Mouse (Mus musculus) hindbrain, embryonic 15.5 days (tissue): ENCODE results near the gene Pank1. TPM values are rescaled to one million over a fixed set of nuclear protein-coding genes. Genes with fewer than 3 reads are reported as not detected.

Source experiments
- ATAC-seq: fragments of 200-750 bp; cut with Nextera tagmentation; 2 replicates; pipeline ENCODE4 v1.8.0; 2017; ENCODE audit warnings: low read depth, moderate number of reproducible peaks, moderate TSS enrichment; ENCODE audit not compliant: low FRiP score
- H3K27ac ChIP-seq: fragments of 300-500 bp; sonication (generic); replicated peaks from 2 replicates; pipeline ENCODE4 v1.5.1; 2015; ENCODE audit warnings: mild to moderate bottlenecking, inconsistent platforms
- H3K27me3 ChIP-seq: fragments of 300-500 bp; sonication (generic); 2 replicates; pipeline ENCODE4 v1.6.1; 2015; ENCODE audit warnings: control low read depth, inconsistent platforms
- H3K36me3 ChIP-seq: fragments of 300-500 bp; sonication (generic); 2 replicates; pipeline ENCODE4 v1.6.1; 2015; ENCODE audit warnings: control low read depth, inconsistent platforms
- H3K4me1 ChIP-seq: fragments of 300-500 bp; sonication (generic); replicated peaks from 2 replicates; pipeline ENCODE4 v1.6.1; 2015; ENCODE audit warnings: control low read depth, inconsistent platforms
- H3K4me2 ChIP-seq: fragments of 300-500 bp; sonication (generic); 2 replicates; pipeline ENCODE4 v1.6.1; 2015; ENCODE audit warnings: moderate library complexity, mild to moderate bottlenecking, inconsistent platforms
- H3K4me3 ChIP-seq: fragments of 300-500 bp; sonication (generic); 2 replicates; pipeline ENCODE4 v1.5.1; 2015; ENCODE audit warnings: mild to moderate bottlenecking, inconsistent platforms
- H3K9ac ChIP-seq: fragments of 300-500 bp; sonication (generic); 2 replicates; pipeline ENCODE4 v1.6.1; 2015; ENCODE audit warnings: inconsistent platforms
- H3K9me3 ChIP-seq: fragments of 300-500 bp; sonication (generic); 2 replicates; pipeline ENCODE4 v1.6.1; 2016; ENCODE audit warnings: control low read depth, inconsistent platforms
- WGBS: fragments of 180-500 bp; shearing (Covaris S2); methylation state at CpG from one replicate; pipeline ENCODE4 v1.1.7; 2015; 5-methylcytosine and 5-hydroxymethylcytosine counted together
- polyA plus RNA-seq: library from polyadenylated mRNA; unstranded; fragments of >200 nt; fragmentation: Nextera tagmentation; extraction: Ambion mirVana; gene quantifications from 2 replicates; pipeline ENCODE4 v1.2.1, GENCODE M21; 2015

Pank1 gene
- polyA plus RNA-seq, 1 experiment from 2014 or later, result 10.3 TPM

DNA sequence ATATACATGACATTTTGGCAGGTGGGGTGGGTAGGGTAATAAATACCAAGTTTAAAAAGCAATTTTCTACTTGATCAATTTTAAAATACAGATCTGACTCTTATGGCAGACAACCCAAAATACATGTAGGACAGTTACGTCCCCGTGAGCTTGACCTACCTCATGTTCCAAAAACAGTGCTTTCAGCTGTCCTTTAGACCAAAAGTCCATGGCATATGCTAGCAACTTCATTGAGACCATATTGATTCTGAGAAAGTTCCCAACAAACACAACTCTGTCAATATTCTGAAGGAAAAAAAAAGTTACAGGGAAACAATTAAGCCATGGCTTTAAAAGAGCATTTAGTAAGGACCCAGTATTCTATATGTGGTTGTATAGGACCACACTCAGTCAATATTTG, 65.7 kb downstream of the Pank1 start:
- Histone ChIP-seq H3K27me3 (no peaks in the 10 kb centered on the region), H3K27ac (no peak overlapping the region), H3K4me3 (no peak overlapping the region), H3K9ac (no peak overlapping the region), H3K36me3 (no peaks in the 10 kb centered on the region), H3K4me2 (no peak overlapping the region), H3K4me1 (peaks cover 4% of the 10 kb centered on the region; the same call in 1 of the 2 replicates), H3K9me3 (no peaks in the 10 kb centered on the region)
- WGBS, result 95% methylated on average over 2 of the region's 2 CpGs
- no peak for ATAC-seq

DNA sequence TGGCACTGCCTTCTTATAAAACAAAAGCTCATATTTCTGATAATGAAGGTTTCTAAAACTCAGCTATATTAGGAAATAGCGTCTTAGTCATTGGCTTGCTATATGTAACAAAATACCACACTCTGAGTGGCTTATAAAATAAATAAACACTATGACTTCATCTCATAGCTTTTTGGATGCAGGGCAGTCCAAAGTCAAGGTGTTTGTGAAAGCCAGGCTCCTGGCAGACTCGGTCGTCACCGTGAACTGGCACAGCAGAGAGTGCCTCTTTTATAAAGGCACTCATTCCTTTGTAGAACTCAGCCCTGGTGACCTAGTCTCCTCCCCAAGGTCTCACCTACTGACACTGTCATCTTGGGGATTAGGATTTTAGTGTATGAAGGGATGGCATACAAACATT, 66.5 kb downstream of the Pank1 start:
- Histone ChIP-seq H3K9ac (no peak overlapping the region), H3K27me3 (no peaks in the 10 kb centered on the region), H3K36me3 (no peaks in the 10 kb centered on the region), H3K4me2 (no peak overlapping the region), H3K27ac (no peak overlapping the region), H3K4me1 (peaks cover 4% of the 10 kb centered on the region; the same call in 1 of the 2 replicates), H3K9me3 (no peaks in the 10 kb centered on the region), H3K4me3 (no peak overlapping the region)
- 89% methylated on average over 4 of the region's 4 CpGs for WGBS
- ATAC-seq, result no peak

GRCm38 (mm10) chr19:34807173-34807572, 72.1 kb downstream of the Pank1 start:
- WGBS, result 93% methylated on average over 5 of the region's 5 CpGs
- no peak overlapping the region for H3K4me2 ChIP-seq
- no peak overlapping the region for H3K4me3 ChIP-seq
- H3K9me3 ChIP-seq, result no peaks in the 10 kb centered on the region
- H3K27me3 ChIP-seq, result no peaks in the 10 kb centered on the region
- no peak overlapping the region for H3K9ac ChIP-seq
- H3K36me3 ChIP-seq, result no peaks in the 10 kb centered on the region
- no peaks in the 10 kb centered on the region for H3K4me1 ChIP-seq
- no peak overlapping the region for H3K27ac ChIP-seq
- no peak for ATAC-seq

DNA sequence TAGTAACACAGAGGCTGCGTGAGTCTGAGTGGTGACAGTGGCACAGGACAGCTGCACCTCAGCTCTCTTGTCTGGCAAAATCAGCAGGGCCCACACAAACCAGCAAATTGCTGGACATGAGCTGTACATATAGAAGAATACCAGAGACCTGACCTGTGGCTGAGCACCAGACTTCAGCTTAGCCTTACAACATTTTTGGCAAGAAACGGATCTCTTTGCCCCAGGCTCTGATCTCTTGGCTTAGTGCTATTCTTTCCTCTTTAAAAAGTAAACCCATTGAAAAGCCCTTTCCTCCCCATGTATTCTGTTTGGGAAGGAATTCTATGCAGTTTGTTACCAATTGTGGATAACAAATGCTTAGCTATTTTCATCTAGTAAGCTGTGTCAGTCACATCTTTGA, 74.2 kb downstream of the Pank1 start:
- no peaks in the 10 kb centered on the region for H3K9me3 ChIP-seq
- H3K27me3 ChIP-seq, result no peaks in the 10 kb centered on the region
- no peak overlapping the region for H3K4me2 ChIP-seq
- H3K4me3 ChIP-seq, result no peak overlapping the region
- 77% methylated on average over 2 of the region's 2 CpGs for WGBS
- ATAC-seq, result no peak
- no peak overlapping the region for H3K27ac ChIP-seq
- no peak overlapping the region for H3K9ac ChIP-seq
- no peaks in the 10 kb centered on the region for H3K4me1 ChIP-seq
- H3K36me3 ChIP-seq, result no peaks in the 10 kb centered on the region

- Histone ChIP-seq H3K27me3 (no peaks in the 10 kb centered on the region), H3K4me1 (no peaks in the 10 kb centered on the region), H3K27ac (no peak overlapping the region), H3K36me3 (no peaks in the 10 kb centered on the region), H3K4me3 (no peak overlapping the region), H3K9me3 (no peaks in the 10 kb centered on the region), H3K9ac (no peak overlapping the region), H3K4me2 (no peak overlapping the region)
- ATAC-seq, result no peak
- 88% methylated on average over 2 of the region's 2 CpGs for WGBS
Measured at GRCm38 (mm10) chr19:34804531-34804930, 74.7 kb downstream of the Pank1 start.

DNA sequence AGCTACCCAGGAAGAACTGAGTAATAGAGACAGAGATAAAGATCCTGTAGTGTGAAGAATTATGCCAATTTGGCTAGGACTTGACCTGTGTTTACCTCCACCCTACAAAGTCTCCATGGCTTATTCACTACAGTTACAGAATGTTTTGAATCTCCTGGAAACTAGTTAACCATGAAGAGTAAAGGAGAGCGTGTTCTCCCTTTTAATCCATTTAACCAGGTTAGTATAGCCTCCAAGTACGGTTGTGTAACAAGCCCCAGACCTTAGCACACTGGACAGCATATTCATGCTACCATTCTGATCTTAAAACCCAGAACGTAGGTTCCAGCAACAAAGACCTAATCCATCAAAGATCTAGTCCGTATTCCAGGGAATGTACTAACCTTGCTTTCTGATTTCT, 75.9 kb downstream of the Pank1 start:
- no peaks in the 10 kb centered on the region for H3K9me3 ChIP-seq
- 97% methylated on average over 4 of the region's 4 CpGs for WGBS

GRCm38 (mm10) chr19:34799644-34800267, 79.5 kb downstream of the Pank1 start:
- ATAC-seq, result no peak

More for the DNA sequence above, 75.9 kb downstream of the Pank1 start:
- Histone ChIP-seq H3K4me3 (no peak overlapping the region), H3K9ac (no peak overlapping the region), H3K27ac (no peak overlapping the region), H3K4me1 (no peaks in the 10 kb centered on the region), H3K4me2 (no peak overlapping the region), H3K36me3 (no peaks in the 10 kb centered on the region), H3K27me3 (no peaks in the 10 kb centered on the region)
- ATAC-seq, result no peak

DNA sequence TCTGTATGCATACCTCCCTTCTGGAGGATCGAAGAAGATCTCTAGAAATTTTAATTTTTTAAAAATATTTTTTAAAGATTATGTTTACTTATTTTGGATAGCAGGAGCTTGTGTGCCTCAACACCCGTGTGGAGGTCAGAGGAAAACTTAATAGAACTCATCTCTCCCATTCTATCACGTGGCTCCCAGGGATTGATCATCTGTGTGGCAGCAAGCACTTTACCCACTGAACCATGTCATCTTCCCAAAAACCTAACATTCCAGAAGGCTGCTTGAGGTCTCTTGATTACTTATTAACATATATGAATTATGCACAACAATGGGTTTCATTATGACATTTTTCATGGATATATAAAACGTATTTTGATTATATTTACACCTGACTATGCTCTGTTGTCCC, 82.9 kb downstream of the Pank1 start:
- ATAC-seq, result no peak
- 77% methylated on average over 4 of the region's 4 CpGs for whole genome bisulfite sequencing

More at GRCm38 (mm10) chr19:34799644-34800267, 79.5 kb downstream of the Pank1 start:
- no peak overlapping the region for H3K27ac ChIP-seq
- H3K36me3 ChIP-seq, result no peaks in the 10 kb centered on the region
- WGBS, result 42% methylated on average over 6 of the region's 6 CpGs
- no peaks in the 10 kb centered on the region for H3K9me3 ChIP-seq
- no peaks in the 10 kb centered on the region for H3K4me1 ChIP-seq
- H3K4me2 ChIP-seq, result no peak overlapping the region
- H3K4me3 ChIP-seq, result no peak overlapping the region
- no peaks in the 10 kb centered on the region for H3K27me3 ChIP-seq
- no peak overlapping the region for H3K9ac ChIP-seq

GRCm38 (mm10) chr19:34782491-34782890, 96.8 kb downstream of the Pank1 start:
- no peaks in the 10 kb centered on the region for H3K27me3 ChIP-seq
- no peak overlapping the region for H3K4me3 ChIP-seq
- H3K4me2 ChIP-seq, result no peak overlapping the region
- H3K4me1 ChIP-seq, result no peaks in the 10 kb centered on the region
- no peak for ATAC-seq
- H3K27ac ChIP-seq, result no peak overlapping the region
- 89% methylated on average over 2 of the region's 2 CpGs for WGBS
- no peaks in the 10 kb centered on the region for H3K36me3 ChIP-seq
- no peaks in the 10 kb centered on the region for H3K9me3 ChIP-seq
- H3K9ac ChIP-seq, result no peak overlapping the region

More for the DNA sequence above, 82.9 kb downstream of the Pank1 start:
- Histone ChIP-seq H3K9me3 (no peaks in the 10 kb centered on the region), H3K4me3 (no peak overlapping the region), H3K36me3 (no peaks in the 10 kb centered on the region), H3K9ac (no peak overlapping the region), H3K27ac (no peak overlapping the region), H3K4me1 (no peaks in the 10 kb centered on the region), H3K27me3 (no peaks in the 10 kb centered on the region), H3K4me2 (no peak overlapping the region)

- 100% methylated on average over 1 of the region's 1 CpGs for WGBS
- H3K4me1 ChIP-seq, result no peaks in the 10 kb centered on the region
- H3K27ac ChIP-seq, result no peak overlapping the region
- H3K4me3 ChIP-seq, result no peak overlapping the region
- H3K9ac ChIP-seq, result no peak overlapping the region
- H3K27me3 ChIP-seq, result no peaks in the 10 kb centered on the region
- no peak for ATAC-seq
- no peak overlapping the region for H3K4me2 ChIP-seq
- H3K9me3 ChIP-seq, result no peaks in the 10 kb centered on the region
- no peaks in the 10 kb centered on the region for H3K36me3 ChIP-seq
Measured at GRCm38 (mm10) chr19:34778993-34779392, 100.3 kb downstream of the Pank1 start.

DNA sequence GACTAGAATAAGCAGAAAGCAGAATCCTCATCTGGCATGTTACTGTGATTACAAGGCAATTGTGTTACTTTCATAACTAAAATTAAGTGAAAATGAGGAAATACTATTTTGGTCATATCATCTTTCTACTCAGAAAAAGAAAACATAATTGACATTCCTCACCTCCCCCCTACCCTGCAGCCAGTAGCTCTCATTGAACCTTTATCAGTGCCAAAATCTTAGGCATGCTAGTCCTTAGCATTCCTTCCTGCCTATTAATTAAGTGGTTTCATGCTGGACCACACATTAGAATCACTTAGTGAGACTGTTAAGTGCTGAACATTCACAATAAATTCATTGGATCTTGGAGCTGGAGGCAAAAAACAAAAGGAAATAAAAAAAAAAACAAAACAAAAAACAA, 101.2 kb downstream of the Pank1 start:
- Histone ChIP-seq H3K4me3 (no peak overlapping the region), H3K9me3 (no peaks in the 10 kb centered on the region), H3K4me1 (no peaks in the 10 kb centered on the region), H3K27ac (no peak overlapping the region), H3K4me2 (no peak overlapping the region), H3K9ac (no peak overlapping the region), H3K36me3 (no peaks in the 10 kb centered on the region), H3K27me3 (no peaks in the 10 kb centered on the region)
- no peak for ATAC-seq

- WGBS, result 32% methylated on average over 6 of the region's 6 CpGs
Measured at GRCm38 (mm10) chr19:34772775-34773174, 106.5 kb downstream of the Pank1 start.

GRCm38 (mm10) chr19:34770764-34771163, 108.5 kb downstream of the Pank1 start:
- Histone ChIP-seq H3K27ac (no peak overlapping the region), H3K4me1 (no peaks in the 10 kb centered on the region), H3K4me3 (no peak overlapping the region), H3K9ac (no peak overlapping the region), H3K27me3 (no peaks in the 10 kb centered on the region), H3K9me3 (no peaks in the 10 kb centered on the region), H3K36me3 (no peaks in the 10 kb centered on the region), H3K4me2 (no peak overlapping the region)
- 93% methylated on average over 6 of the region's 6 CpGs for WGBS
- no peak for ATAC-seq

More at GRCm38 (mm10) chr19:34772775-34773174, 106.5 kb downstream of the Pank1 start:
- Histone ChIP-seq H3K4me1 (no peaks in the 10 kb centered on the region), H3K36me3 (no peaks in the 10 kb centered on the region), H3K27ac (no peak overlapping the region), H3K9me3 (no peaks in the 10 kb centered on the region), H3K9ac (no peak overlapping the region), H3K4me2 (no peak overlapping the region), H3K27me3 (no peaks in the 10 kb centered on the region), H3K4me3 (no peak overlapping the region)
- ATAC-seq, result no peak
